Mouse (Mus musculus) G1E (cell line): Measurements from ENCODE around the gene Cux1.

Experiments used
- CTCF ChIP-seq: IDR thresholded peaks from 2 replicates; pipeline ENCODE4 v1.5.1; 2012; ENCODE audit warnings: low read depth, low read length, inconsistent platforms, mixed read lengths
- GATA1 ChIP-seq: IDR thresholded peaks from 2 replicates; pipeline ENCODE4 v1.6.1; 2012; ENCODE audit warnings: borderline replicate concordance, low read length, inconsistent platforms, mixed read lengths
- GATA2 ChIP-seq: IDR thresholded peaks from 2 replicates; pipeline ENCODE4 v1.6.1; 2012; ENCODE audit warnings: low read depth, low read length, inconsistent platforms, borderline replicate concordance
- POLR2AphosphoS5 ChIP-seq: IDR thresholded peaks from 2 replicates; pipeline ENCODE4 v1.6.1; 2012; ENCODE audit warnings: low read depth, low read length, inconsistent platforms; ENCODE audit not compliant: insufficient replicate concordance
- TAL1 ChIP-seq: conservative IDR thresholded peaks from 2 replicates; pipeline ENCODE4 v1.6.1; 2012; ENCODE audit warnings: low read depth, low read length, inconsistent platforms, mixed read lengths

- TF ChIP-seq CTCF (no peak), GATA1 (no peak), TAL1 (no peak), POLR2AphosphoS5 (no peak), GATA2 (no peak)
These were observed 255.1 kb downstream of the Cux1 start for GRCm38 (mm10) chr5:136312166-136312565.
